Mouse (Mus musculus) adrenal gland, postnatal 4 days (tissue): ENCODE measurements around the gene Prss42. TPM values are rescaled to one million over a fixed set of nuclear protein-coding genes. Genes with fewer than 3 reads are reported as not detected.
A peak's percentile ranks its signal among the peaks of the same experiment; 100 is the strongest.

Experiments used
- DNase-seq, 2 experiments: peaks; one replicate each; pipeline ENCODE4 v3.0.0; 2021 to 2022; ENCODE audit warnings: low spot score in 2 of 2, mixed read lengths in 2 of 2
- long read RNA-seq, 2 experiments: library from polyadenylated mRNA; stranded (forward); transcript quantifications; one replicate each; pipeline ENCODE4 v2.0.0; 2021
- total RNA-seq, 2 experiments: library from RNA; stranded (reverse); gene quantifications; 2 replicates each; pipeline ENCODE4 v1.2.3; 2021

Gene Prss42
- total RNA-seq, result not detected
- long read RNA-seq, experiment 1, result 0 reads
- long read RNA-seq, experiment 2, result 0 reads

- no peak for DNase-seq
Measured at GRCm38 (mm10) chr9:110797866-110798265, at the start of gene Prss42. Gene Prss42 (plus strand): TSS chr9:110798166.

- DNase-seq, result no peak
Measured at GRCm38 (mm10) chr9:110748451-110748850, 49.5 kb upstream of the Prss42 start.

GRCm38 (mm10) chr9:110750404-110751187 is 47.4 kb upstream of the Prss42 start:
- DNase-seq, result no peak

- no peak for DNase-seq
Measured at GRCm38 (mm10) chr9:110751412-110751811, 46.6 kb upstream of the Prss42 start.

GRCm38 (mm10) chr9:110752917-110753435 is 45.0 kb upstream of the Prss42 start:
- no peak for DNase-seq

- no peak for DNase-seq
Measured at GRCm38 (mm10) chr9:110753773-110754172, 44.2 kb upstream of the Prss42 start.

GRCm38 (mm10) chr9:110757816-110758215 is 40.1 kb upstream of the Prss42 start:
- DNase-seq, result no peak

GRCm38 (mm10) chr9:110758605-110759004 is 39.4 kb upstream of the Prss42 start:
- DNase-seq, result peak in 1 of 2 experiments; percentile 27

GRCm38 (mm10) chr9:110759265-110759664 is 38.7 kb upstream of the Prss42 start:
- peak in 1 of 2 experiments; percentile 31 for DNase-seq

- DNase-seq, result no peak
Measured at GRCm38 (mm10) chr9:110760886-110761285, 37.1 kb upstream of the Prss42 start.

- no peak for DNase-seq
Measured at GRCm38 (mm10) chr9:110762763-110763162, 35.2 kb upstream of the Prss42 start.

GRCm38 (mm10) chr9:110763405-110763804 is 34.6 kb upstream of the Prss42 start:
- DNase-seq, result no peak

- no peak for DNase-seq
Measured at GRCm38 (mm10) chr9:110772336-110772735, 25.6 kb upstream of the Prss42 start.

GRCm38 (mm10) chr9:110774403-110775268 is 23.3 kb upstream of the Prss42 start:
- no peak for DNase-seq

GRCm38 (mm10) chr9:110775269-110776022 is 22.5 kb upstream of the Prss42 start:
- no peak for DNase-seq

- DNase-seq, result no peak
Measured at GRCm38 (mm10) chr9:110778100-110778499, 19.9 kb upstream of the Prss42 start.

GRCm38 (mm10) chr9:110778559-110778958 is 19.4 kb upstream of the Prss42 start:
- no peak for DNase-seq

- DNase-seq, result no peak
Measured at GRCm38 (mm10) chr9:110779242-110779913, 18.6 kb upstream of the Prss42 start.

GRCm38 (mm10) chr9:110781256-110781721 is 16.7 kb upstream of the Prss42 start:
- DNase-seq, result peak; percentile 89 to 95

GRCm38 (mm10) chr9:110781731-110782130 is 16.2 kb upstream of the Prss42 start:
- peak; percentile 72 to 86 for DNase-seq
